7 mouse cellular contexts compared by ENCODE assay signal in the genomic region with DNA sequence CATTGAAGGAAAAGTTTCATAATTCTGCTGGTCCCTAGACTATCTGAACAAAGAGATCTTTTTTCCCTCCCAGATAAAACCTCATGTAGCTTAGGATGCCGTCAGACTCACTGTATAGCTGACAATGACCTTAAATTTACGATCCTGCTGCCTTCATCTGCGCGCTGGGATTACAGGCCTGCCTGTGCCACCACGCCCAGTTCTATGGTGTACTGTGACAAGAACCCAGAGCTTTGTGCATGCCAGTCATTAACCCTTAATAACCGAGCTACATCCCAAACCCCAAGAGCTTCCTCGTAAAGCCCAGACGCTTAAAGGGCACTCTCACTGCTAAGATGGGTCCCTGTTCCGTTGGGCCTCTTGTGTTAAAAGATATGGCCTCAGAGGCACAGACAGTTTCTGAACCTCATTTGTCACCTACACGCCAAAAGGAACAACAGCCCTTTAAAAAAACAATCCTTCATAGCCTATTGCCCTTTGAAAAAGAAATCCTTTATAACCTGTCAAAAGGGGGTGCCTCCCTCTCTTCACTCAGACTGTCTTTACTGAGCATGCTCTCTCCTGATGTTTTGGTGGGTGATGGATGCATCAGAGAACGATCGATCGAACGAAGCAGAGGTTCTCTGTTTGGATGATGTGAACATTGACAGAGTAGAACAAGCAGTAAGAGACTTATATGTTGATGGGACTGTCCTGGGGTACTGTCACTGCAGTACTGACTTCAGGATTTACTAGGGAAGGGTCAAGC. TPM values are rescaled to one million over a fixed set of nuclear protein-coding genes. Genes with fewer than 3 reads are reported as not detected.
A peak's percentile ranks its signal among the peaks of the same experiment; 100 is the strongest.
DNase-seq lines count a peak whose midpoint lies in the region; ATAC-seq and TF ChIP-seq lines count a peak whose summit lies in the region.

No protein-coding gene starts in this region.

- H3K36me3 ChIP-seq in forebrain, embryonic 16.5 days (ENCODE audit: control insufficient read depth, insufficient read depth): peaks cover 17% of the 10 kb centered on the region
- peaks cover 31% of the 10 kb centered on the region for H3K36me3 ChIP-seq in limb, embryonic 14.5 days (ENCODE audit: control insufficient read depth, insufficient read depth, low read length)
- no peaks in the 10 kb centered on the region for H3K36me3 ChIP-seq in myocyte (ENCODE audit: control insufficient read depth, insufficient read depth)

- no peaks in the 10 kb centered on the region for H3K27me3 ChIP-seq in forebrain, embryonic 16.5 days (replicated peaks; ENCODE audit: control insufficient read depth, insufficient read depth, low read length)
- H3K27me3 ChIP-seq in limb, embryonic 14.5 days (ENCODE audit: control insufficient read depth, insufficient read depth, low read length): no peaks in the 10 kb centered on the region
- H3K27me3 ChIP-seq in myocyte (ENCODE audit: control insufficient read depth, insufficient read depth, insufficient read length): no peaks in the 10 kb centered on the region

- H3K9me3 ChIP-seq in forebrain, embryonic 16.5 days (ENCODE audit: control insufficient read depth, low read length): no peaks in the 10 kb centered on the region
- H3K9me3 ChIP-seq in limb, embryonic 14.5 days (ENCODE audit: control insufficient read depth, low read length): no peaks in the 10 kb centered on the region

- H3ac ChIP-seq in myocyte (ENCODE audit: control insufficient read depth, insufficient read length): peak overlapping the region; percentile 78

- H3K4me2 ChIP-seq in forebrain, embryonic 16.5 days (ENCODE audit: low read length): peak overlapping the region; percentile 80
- peak overlapping the region; percentile 83 for H3K4me2 ChIP-seq in limb, embryonic 14.5 days (replicated peaks; ENCODE audit: low read depth, low read length, severe bottlenecking)
- peak overlapping the region; percentile 75 for H3K4me2 ChIP-seq in myocyte (ENCODE audit: low read depth)

- H3K4me3 ChIP-seq in forebrain, embryonic 16.5 days (replicated peaks; ENCODE audit: low read length): peak overlapping the region; percentile 72
- H3K4me3 ChIP-seq in limb, embryonic 14.5 days (replicated peaks; ENCODE audit: low read length): peak overlapping the region; percentile 63
- peak overlapping the region; percentile 82 for H3K4me3 ChIP-seq in myocyte

- H3K79me2 ChIP-seq in myocyte (ENCODE audit: control insufficient read depth, insufficient read depth): peaks cover 19% of the 10 kb centered on the region

- peak overlapping the region; percentile 97 for H3K27ac ChIP-seq in forebrain, embryonic 16.5 days (ENCODE audit: low read length)
- H3K27ac ChIP-seq in limb, embryonic 14.5 days (replicated peaks; ENCODE audit: low read depth, low read length): peak overlapping the region; percentile 98

- ATAC-seq in forebrain, embryonic 16.5 days: peak; percentile 60
- peak; percentile 28; the same call in 1 of the 2 replicates for ATAC-seq in limb, embryonic 14.5 days (ENCODE audit: low FRiP score, low read depth)

- DNase-seq in retina, embryonic 14.5 days (ENCODE audit: low spot score): peak; percentile 35
- no peak for DNase-seq in retina, postnatal 1 day
- peak; percentile 60 for DNase-seq in cerebellum, adult 9-10 months
- DNase-seq in limb, embryonic 14.5 days (ENCODE audit: low spot score): peak; percentile 60
- no peak for DNase-seq in adipocyte (ENCODE audit: low spot score)

- no peak for TF ChIP-seq POLR2A in limb, embryonic 14.5 days (IDR thresholded peaks at IDR 0.05; ENCODE audit: borderline replicate concordance, extremely low read depth, insufficient read depth, insufficient read length)
- TF ChIP-seq POLR2A in myocyte (IDR thresholded peaks at IDR 0.05; ENCODE audit: insufficient read length, low read depth): no peak

- H3K4me1 ChIP-seq in forebrain, embryonic 16.5 days (replicated peaks; ENCODE audit: control insufficient read depth, insufficient read depth, low read length): peaks cover 17% of the 10 kb centered on the region
- peaks cover 9% of the 10 kb centered on the region for H3K4me1 ChIP-seq in limb, embryonic 14.5 days (ENCODE audit: control insufficient read depth, insufficient read depth, low read length)

- WGBS in forebrain, embryonic 16.5 days: 14% methylated on average over 14 of the region's 14 CpGs
- WGBS in limb, embryonic 14.5 days: 12% methylated on average over 14 of the region's 14 CpGs

- peak overlapping the region; percentile 90 for H3K9ac ChIP-seq in forebrain, embryonic 16.5 days (replicated peaks; ENCODE audit: low read depth, low read length)
- peak overlapping the region; percentile 88 for H3K9ac ChIP-seq in limb, embryonic 14.5 days (ENCODE audit: low read depth, low read length, severe bottlenecking)

TF ChIP-seq in myocyte, 11 proteins besides CTCF, POLR2A, EP300 and RAD21:
- TF ChIP-seq MYOG (IDR thresholded peaks at IDR 0.05; ENCODE audit: control insufficient read depth in 1 of 3, insufficient read depth in 1 of 3, insufficient read length in 2 of 3, low read depth in 2 of 3) (no peak), TCF12 (IDR thresholded peaks at IDR 0.05; ENCODE audit: insufficient read depth, poor library complexity, severe bottlenecking) (no peak), SRF (IDR thresholded peaks at IDR 0.05; ENCODE audit: control insufficient read depth, insufficient read length, low read depth) (no peak), MYOD1 (IDR thresholded peaks at IDR 0.05; ENCODE audit: control insufficient read depth in 1 of 3, insufficient read length in 2 of 3, low read depth in 2 of 3) (no peak), MAX (IDR thresholded peaks at IDR 0.05; ENCODE audit: low read depth) (no peak), CEBPB (IDR thresholded peaks at IDR 0.05; ENCODE audit: insufficient read depth, poor library complexity, severe bottlenecking) (no peak), USF1 (IDR thresholded peaks at IDR 0.05; ENCODE audit: low read depth) (no peak), TCF3 (IDR thresholded peaks at IDR 0.05; ENCODE audit: insufficient read length, low read depth) (no peak), E2F4 (IDR thresholded peaks at IDR 0.05; ENCODE audit: insufficient read depth) (no peak), POLR2AphosphoS2 (IDR thresholded peaks at IDR 0.05; ENCODE audit: insufficient read length, low read depth) (no peak), REST (IDR thresholded peaks at IDR 0.05; ENCODE audit: insufficient read depth, insufficient read length) (no peak)

RNA-seq across cellular contexts. Expression of gene Zfp628, which starts 0.8 kb away (rescaled TPM):
- 3.4 and 3.9 TPM in 2 replicates for polyA plus RNA-seq in forebrain, embryonic 16.5 days (2015; fragmentation: Nextera tagmentation; extraction: Ambion mirVana)
- 13.4 and 22.3 TPM in 2 replicates for polyA plus RNA-seq in limb, embryonic 14.5 days (2012; rRNA removed)
- 4.0 and 4.6 TPM in 2 replicates for polyA plus RNA-seq in limb, embryonic 14.5 days (2014; fragmentation: Nextera tagmentation; extraction: Ambion mirVana)
- polyA plus RNA-seq in myocyte (2012; fragmentation: generic; extraction: Trizol): 8.0 TPM

RNA-seq across cellular contexts. Expression of gene Nat14, which starts 6.0 kb away (rescaled TPM):
- polyA plus RNA-seq in forebrain, embryonic 16.5 days (2015; fragmentation: Nextera tagmentation; extraction: Ambion mirVana): 32.0 and 38.3 TPM in 2 replicates
- 7.6 and 10.0 TPM in 2 replicates for polyA plus RNA-seq in limb, embryonic 14.5 days (2012; rRNA removed)
- 0.92 and 1.9 TPM in 2 replicates for polyA plus RNA-seq in limb, embryonic 14.5 days (2014; fragmentation: Nextera tagmentation; extraction: Ambion mirVana)
- 3.1 TPM for polyA plus RNA-seq in myocyte (2012; fragmentation: generic; extraction: Trizol)

RNA-seq across cellular contexts. Expression of gene Gm36210, which starts 9.5 kb away (rescaled TPM):
- 0.25 and 0.60 TPM in 2 replicates for polyA plus RNA-seq in forebrain, embryonic 16.5 days (2015; fragmentation: Nextera tagmentation; extraction: Ambion mirVana)
- polyA plus RNA-seq in limb, embryonic 14.5 days (2012; rRNA removed): 0.15 and 0.22 TPM in 2 replicates
- not detected in 2 replicates for polyA plus RNA-seq in limb, embryonic 14.5 days (2014; fragmentation: Nextera tagmentation; extraction: Ambion mirVana)
- polyA plus RNA-seq in myocyte (2012; fragmentation: generic; extraction: Trizol): not detected

RNA-seq across cellular contexts. Expression of gene Ssc5d, which starts 9.7 kb away (rescaled TPM):
- polyA plus RNA-seq in forebrain, embryonic 16.5 days (2015; fragmentation: Nextera tagmentation; extraction: Ambion mirVana): 0.34 and 0.39 TPM in 2 replicates
- 38.1 and 48.4 TPM in 2 replicates for polyA plus RNA-seq in limb, embryonic 14.5 days (2012; rRNA removed)
- polyA plus RNA-seq in limb, embryonic 14.5 days (2014; fragmentation: Nextera tagmentation; extraction: Ambion mirVana): 13.2 and 13.6 TPM in 2 replicates
- polyA plus RNA-seq in myocyte (2012; fragmentation: generic; extraction: Trizol): 13.6 TPM

RNA-seq across cellular contexts. Expression of gene Isoc2a, which starts 38.9 kb away (rescaled TPM):
- 0.52 and 0.92 TPM in 2 replicates for polyA plus RNA-seq in forebrain, embryonic 16.5 days (2015; fragmentation: Nextera tagmentation; extraction: Ambion mirVana)
- polyA plus RNA-seq in limb, embryonic 14.5 days (2012; rRNA removed): 13.6 and 16.7 TPM in 2 replicates
- polyA plus RNA-seq in limb, embryonic 14.5 days (2014; fragmentation: Nextera tagmentation; extraction: Ambion mirVana): 1.1 and 1.3 TPM in 2 replicates
- polyA plus RNA-seq in myocyte (2012; fragmentation: generic; extraction: Trizol): 3.3 TPM

Comparison
In these comparisons a context has a peak if more than half of its experiments do, and no peak if none do; other contexts are left out.
1. DNase-seq: peak in retina, embryonic 14.5 days (single experiment), cerebellum, adult 9-10 months (single experiment) and limb, embryonic 14.5 days (single experiment); none in retina, postnatal 1 day (single experiment) and adipocyte (single experiment).
2. Peak in every context shown above with its lines, with median percentiles within 50 percentile points of each other: H3K4me2 ChIP-seq and H3K4me3 ChIP-seq.